Mouse (Mus musculus): Measurements from ENCODE around the gene Baz2a.
A peak's percentile ranks its signal among the peaks of the same experiment; 100 is the strongest.
"Not testable (repeated sequence)": the region's sequence is repeated elsewhere in the genome, so short reads cannot be mapped to it uniquely, and the experiment has no call there.

Baz2a gene

DNA sequence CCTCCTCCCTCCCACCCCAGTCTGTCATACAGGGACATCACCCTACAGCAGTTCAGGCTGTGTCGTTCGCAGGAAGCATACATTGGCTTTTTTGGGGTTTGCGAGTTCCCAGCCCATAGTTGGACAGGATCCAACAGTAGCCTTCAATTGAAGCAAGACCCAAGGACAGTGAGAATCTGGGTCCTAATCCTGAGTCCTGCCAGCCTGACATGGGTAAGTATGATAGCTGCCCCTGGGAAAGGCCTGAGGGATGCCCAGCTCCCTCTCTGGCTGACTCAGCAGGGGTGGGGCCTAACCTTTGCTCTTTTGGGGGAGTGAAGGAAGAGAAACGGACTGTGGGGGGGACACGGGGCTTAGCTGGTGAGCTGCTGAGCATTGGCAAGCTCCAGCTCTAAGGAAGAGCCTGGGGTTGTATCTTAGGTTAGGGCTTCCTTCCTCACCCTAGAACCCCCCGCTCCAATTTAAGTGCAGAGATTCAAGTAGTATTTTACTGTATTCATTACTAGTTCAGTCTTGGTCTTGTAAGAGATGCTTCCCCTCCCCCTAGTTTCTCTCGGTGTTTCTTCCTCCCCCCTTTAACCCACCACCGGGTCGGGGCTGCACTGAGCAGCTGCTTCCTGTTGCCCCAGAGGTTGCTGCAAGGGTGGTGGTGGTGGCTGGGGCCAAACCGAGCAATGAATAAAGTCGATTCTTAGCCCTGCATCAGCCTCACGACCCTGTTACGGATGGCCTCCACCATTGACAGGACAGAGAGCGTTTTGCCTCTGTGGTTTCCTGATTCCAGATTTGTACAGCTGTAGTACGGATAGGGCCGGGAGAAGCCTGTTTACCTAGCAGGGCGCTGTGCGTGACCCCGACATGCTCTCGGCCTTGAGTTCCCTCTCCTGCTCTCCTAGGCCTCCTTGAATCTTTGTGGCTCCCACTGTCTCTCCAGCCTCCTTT, at the start of gene Baz2a:
Gene Baz2a, plus strand, starts transcription at position 14 of the 942 bp plus-strand sequence.
- no peak for DNase-seq (ENCODE audit: low spot score in 2 of 2)

DNA sequence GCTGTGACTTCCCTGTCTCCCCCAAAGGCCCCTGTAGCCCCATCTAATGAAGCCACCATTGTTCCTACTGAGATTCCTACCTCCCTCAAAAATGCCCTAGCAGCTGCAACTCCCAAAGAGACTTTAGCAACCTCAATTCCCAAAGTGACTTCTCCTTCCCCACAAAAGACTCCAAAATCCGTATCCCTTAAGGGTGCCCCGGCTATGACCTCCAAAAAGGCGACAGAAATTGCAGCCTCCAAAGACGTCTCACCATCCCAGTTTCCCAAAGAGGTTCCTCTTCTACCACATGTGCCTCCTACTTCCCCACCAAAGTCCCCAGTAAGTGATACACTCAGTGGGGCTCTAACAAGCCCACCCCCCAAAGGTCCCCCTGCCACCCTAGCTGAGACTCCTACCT, 49.7 kb upstream of the Baz2a start:
- DNase-seq (ENCODE audit: low spot score in 2 of 2): no peak

DNA sequence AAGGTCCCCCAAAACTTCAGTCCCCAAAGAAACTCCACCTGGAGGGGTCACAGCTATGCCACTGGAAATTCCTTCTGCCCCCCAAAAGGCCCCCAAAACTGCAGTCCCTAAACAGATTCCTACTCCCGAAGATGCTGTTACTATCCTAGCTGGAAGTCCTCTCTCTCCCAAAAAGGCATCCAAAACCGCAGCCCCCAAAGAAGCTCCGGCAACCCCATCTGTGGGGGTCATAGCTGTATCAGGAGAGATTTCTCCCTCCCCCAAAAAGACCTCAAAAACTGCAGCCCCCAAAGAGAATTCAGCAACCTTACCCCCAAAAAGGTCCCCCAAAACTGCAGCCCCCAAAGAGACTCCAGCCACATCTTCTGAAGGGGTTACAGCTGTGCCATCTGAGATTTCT, 48.9 kb upstream of the Baz2a start:
- no peak for DNase-seq (ENCODE audit: low spot score in 2 of 2)

DNA sequence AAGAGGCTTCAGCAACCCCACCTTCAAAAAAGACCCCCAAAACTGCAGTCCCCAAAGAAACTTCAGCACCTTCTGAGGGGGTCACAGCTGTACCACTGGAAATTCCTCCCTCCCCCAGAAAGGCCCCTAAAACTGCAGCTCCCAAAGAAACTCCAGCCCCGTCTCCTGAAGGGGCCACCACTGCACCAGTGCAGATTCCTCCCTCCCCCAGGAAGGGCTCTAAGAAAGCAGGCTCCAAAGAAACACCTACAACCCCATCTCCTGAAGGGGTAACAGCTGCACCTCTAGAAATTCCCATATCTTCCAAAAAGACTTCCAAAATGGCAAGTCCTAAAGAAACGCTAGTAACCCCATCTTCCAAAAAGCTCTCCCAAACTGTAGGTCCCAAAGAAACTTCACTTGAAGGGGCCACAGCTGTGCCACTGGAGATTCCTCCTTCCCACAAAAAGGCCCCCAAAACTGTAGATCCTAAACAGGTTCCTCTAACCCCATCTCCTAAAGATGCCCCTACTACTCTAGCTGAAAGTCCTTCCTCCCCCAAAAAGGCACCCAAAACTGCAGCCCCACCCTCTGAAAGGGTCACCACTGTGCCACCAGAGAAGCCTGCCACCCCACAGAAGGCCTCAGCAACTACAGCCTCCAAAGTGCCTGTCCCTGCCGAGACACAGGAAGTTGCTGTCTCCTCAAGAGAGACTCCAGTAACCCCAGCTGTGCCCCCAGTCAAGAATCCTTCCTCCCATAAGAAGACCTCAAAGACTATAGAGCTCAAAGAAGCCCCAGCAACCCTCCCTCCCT, 48.1 kb upstream of the Baz2a start:
- no peak for DNase-seq (ENCODE audit: low spot score in 2 of 2)

DNA sequence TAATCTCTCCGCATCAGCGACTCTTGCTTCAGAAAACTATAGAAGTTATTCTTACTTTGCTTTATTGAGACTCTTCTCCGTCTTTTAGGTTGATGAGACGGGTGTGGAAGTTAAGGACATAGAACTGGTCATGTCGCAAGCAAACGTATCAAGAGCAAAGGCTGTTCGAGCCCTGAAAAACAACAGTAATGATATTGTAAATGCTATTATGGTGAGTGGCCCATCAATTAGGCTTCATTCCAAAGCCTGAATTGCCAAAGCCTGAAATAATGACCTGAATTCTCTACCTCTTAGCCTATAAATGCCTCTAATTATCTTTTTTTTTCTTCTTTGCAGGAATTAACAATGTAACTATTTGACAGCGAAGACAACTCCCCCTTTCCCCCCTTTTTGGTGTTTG, 43.2 kb upstream of the Baz2a start:
- no peak for DNase-seq (ENCODE audit: low spot score in 2 of 2)

DNA sequence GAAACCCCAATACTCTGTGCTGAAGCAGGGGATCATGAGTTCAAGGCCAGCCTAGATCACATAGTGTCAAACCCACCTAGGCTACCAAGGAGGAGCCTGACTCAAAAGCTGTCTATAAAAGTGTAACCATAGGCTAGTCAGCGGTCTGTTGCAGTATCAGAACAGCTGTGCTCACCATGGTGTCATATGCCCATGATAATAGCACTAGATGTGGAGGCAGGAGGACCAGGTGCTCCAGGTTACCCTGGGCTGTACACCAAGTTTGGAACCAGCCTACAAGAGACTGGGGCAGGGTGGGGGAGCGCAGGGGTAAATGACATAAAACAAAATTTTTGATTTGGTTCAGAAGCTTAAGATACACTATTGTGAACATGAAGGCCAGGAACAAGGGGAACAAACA, 41.6 kb upstream of the Baz2a start:
- no peak for DNase-seq (ENCODE audit: low spot score in 2 of 2)

DNA sequence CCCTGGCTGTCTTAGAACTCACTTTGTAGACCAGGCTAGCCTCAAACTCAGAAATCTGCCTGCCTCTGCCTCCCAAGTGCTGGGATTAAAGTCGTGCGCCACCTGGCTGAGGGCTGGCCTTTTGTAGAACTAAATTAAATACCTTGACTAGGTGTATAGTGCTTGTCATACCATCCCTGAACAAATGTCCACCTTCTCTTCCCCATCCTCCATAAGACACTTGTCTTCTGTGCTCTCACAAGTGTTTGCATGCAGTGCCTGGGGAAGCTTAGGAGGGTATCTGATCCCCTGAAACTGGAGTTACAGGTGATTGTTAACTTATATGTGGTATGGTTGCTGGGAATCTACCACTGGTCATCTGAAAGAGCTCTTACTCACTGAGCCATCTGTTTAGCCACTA, 41.0 kb upstream of the Baz2a start:
- no peak for DNase-seq (ENCODE audit: low spot score in 2 of 2)

DNA sequence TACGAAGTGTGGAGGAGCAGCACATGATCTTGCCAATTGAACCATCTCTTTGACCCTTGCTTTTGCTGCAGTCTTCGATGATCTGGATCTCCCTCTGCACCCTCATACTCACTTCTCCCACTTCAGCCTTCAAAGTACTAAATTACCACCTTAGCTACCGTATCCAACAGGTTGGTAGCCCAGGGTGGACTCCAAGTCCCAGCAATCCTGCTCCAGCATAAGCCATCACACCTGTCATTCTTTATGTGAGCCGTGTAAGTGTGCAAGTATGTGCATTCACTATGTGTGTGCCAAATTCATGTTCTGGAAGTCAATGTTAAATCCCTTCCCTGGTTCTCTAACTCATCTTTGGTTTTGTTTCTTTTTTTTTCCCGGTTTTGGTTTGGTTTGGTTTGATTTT, 39.8 kb upstream of the Baz2a start:
- no peak for DNase-seq (ENCODE audit: low spot score in 2 of 2)

DNA sequence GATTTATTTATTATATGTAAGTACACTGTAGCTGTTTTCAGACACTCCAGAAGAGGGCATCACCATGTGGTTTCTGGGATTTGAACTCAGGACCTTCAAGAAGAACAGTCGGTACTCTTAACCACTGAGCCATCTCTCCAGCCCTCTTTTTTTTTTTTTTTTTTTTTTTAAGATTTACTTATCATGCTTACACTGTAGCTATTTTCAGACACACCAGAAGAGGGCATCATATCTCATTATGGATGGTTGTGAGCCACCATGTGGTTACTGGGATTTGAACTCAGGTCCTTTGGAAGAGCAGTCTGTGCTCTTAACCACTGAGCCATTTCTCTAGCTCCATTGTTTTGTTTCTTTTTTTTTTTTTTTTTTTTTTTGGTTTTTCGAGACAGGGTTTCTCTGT, 39.2 kb upstream of the Baz2a start:
- DNase-seq (ENCODE audit: low spot score in 2 of 2): not testable (repeated sequence)

DNA sequence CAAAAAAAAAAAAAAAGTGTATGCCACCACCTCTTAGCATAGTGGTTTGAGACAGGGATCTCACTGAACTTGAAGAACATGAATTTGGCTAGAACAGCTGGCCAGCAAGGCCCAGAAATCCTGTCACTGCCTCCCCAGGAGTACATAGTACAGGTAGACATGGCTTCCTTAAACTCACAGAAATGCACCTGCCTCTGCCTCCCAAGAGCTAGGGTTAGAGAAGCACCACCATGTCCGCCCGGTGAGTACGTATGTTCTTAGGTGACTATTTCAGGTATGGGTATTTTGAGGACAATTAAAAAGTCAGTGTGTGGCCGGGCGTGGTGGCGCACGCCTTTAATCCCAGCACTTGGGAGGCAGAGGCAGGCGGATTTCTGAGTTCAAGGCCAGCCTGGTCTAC, 38.4 kb upstream of the Baz2a start:
- no peak for DNase-seq (ENCODE audit: low spot score in 2 of 2)

DNA sequence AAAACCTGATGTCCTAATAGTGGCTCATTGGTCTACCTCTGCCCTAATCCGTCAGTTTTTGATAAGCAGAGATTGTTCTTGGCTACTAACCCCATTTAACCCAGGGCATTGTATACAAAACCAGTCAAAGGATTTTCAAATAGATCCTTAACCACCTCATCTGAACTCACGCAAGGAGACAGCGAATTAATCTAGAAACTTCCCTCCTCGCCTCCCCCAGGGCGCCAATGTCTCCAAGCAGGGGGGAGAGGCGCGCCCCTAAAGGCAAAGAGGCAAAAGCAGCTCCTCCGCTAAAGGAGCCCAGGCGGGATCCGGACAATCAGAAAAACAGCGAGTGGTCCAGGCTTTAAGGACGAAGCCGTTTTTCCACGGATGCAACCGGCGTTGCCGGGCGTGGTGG, 33.2 kb upstream of the Baz2a start:
- DNase-seq (ENCODE audit: low spot score in 2 of 2): no peak

DNA sequence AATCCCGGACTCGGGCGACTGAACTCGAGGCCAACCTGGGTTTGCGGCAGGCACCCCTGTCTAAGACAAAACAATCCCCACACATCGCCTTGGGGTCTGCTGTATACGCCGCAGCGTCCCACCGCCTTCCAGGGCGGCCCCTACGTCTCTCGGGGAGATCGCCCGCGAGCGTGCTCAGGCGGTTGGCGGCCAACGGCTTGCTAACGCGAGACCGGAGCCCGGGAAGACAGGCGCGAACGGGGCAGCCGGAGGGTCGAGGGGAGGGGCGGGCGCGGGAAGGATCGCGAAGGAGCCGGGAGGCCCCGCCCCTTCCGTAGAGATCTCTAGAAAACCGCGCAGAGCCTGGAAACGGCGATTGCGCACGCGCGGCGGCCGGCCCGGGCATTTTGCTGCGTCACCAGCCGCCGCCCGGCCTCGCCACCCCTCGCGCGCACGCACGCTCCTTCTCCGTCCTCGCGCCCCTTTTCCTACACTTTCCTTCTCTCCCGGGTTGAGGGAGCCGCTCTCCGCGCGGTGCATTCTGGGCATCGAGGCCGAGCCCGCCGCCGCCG, 32.7 kb upstream of the Baz2a start, which contains the start of gene Ptges3:
Gene Ptges3, plus strand, starts transcription at position 354 of the 551 bp plus-strand sequence.
- peak; percentile 93 to 95 for DNase-seq (ENCODE audit: low spot score in 2 of 2)

DNA sequence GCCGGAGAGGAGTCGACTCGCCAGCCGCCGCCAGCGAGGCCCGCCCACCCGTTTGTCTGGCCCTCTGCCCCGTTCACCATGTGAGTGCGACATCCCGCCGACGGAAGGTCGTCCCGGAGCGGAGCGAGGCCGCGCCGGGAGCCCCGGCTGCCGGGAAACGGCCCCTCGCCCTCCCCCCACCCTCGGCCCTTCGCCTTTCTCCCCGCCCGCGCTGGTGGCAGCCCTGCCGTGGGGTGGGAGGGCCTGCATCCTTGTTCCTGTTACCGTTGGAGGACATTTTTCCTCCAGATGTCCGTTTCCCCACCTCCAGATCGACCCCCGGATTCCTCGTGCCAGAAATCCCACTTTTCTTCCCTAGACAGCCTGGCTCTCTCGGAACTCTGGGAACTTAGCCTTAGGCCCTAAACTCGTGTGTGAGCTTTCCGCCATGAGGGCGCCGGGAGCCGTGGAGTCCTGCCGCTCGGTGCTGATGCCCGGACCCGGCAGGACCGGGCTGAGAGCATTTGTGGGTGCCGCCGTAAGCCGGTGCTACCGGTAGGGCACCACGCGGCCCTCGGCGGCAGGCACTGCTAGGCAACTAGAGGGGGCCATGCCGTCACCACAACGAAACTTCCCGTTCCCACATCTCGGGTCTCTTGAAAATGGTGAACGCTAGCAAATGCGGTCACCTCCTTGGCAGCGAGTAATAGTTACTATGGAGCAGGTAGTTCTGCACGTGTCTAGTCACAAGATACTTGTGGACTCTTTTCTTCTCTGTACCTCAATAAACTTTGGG, 32.0 kb upstream of the Baz2a start:
- DNase-seq (ENCODE audit: low spot score in 2 of 2): peak; percentile 45 to 47

DNA sequence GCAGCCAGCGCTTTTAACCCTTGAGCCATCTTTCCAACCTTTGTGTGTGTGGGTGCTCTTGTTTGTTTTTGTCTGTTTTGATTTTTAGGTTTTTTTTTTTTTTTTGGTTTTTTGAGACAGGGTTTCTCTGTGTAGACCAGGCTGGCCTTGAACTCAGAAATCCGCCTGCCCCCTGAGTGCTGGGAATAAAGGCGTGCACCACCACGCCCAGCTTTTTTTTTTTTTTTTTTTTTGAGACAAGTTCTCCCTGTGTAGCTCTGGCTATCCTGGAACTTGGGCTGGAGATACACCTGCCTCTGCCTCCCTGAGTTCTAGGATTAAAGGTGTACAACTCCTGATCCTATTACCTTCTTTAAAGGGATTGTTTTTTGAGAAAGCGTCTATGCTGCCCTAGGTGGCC, 30.3 kb upstream of the Baz2a start:
- no peak for DNase-seq (ENCODE audit: low spot score in 2 of 2)

DNA sequence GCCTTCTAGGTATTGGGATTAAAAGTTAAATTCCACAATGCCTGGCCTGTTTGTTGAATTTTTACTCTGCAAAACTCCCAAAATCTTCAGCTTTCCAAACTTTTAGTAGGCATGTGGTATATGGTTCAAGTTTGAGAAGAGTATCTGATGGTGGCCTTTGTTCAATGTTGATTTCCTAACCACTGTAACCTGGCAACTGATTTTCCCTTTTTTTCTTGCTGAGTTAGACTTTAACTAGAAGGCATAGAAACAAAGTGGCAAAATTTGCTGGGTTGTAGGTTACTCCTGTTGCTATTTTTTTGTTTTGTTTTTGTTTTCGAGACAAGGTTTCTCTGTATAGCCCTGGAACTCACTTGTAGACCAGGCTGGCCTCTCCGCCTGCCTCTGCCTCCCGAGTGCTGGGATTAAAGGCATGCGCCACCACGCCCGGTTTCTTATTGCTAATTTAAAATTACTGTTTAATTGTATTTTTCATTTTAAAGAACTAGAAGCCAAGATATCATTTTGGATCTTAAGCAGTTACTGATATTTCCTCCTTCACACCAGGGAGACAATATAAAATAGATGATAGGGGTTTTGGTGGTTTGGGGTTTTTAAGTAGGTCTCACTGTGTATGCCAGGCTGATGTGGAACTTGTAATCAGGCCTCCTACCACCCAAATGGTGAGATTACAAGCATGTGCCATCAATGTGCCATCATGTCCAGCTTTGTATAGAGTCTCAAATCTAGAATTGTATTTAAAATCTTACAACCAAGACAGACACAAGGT, 29.0 kb upstream of the Baz2a start:
- DNase-seq (ENCODE audit: low spot score in 2 of 2): no peak

DNA sequence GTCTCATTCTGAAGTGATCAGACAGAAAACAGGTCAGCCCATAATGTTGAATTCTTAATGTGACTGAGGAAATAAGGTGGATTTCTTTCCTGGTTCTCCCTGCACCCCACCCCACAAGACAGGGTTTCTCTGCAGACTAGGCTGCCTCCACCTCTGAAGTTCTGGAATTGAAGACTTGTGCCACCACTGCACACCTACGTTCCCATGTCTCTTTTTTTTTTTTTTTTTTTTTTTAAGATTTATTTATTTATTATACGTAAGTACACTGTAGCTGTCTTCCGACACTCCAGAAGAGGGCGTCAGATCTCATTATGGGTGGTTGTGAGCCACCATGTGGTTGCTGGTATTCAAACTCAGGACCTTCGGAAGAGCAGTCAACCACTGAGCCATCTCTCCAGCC, 25.3 kb upstream of the Baz2a start:
- no peak for DNase-seq (ENCODE audit: low spot score in 2 of 2)

DNA sequence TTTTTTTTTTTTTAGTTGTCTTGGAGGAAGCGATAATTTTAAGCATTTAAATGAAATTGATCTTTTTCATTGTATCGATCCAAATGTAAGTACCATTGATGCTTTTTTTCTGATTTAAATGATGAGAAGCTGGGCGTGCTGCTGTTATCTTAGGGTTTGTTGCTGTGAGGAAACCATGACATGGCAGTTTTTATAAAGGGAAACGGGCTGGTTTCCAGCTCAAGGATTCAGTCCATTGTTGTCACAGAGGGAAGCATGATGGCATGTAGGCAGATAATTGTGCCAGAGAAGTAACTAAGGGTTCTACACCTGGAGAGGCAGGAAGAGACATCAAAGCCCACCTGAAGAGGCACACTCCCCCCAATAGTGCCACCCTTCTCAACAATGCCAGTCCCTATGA, 22.2 kb upstream of the Baz2a start:
- DNase-seq (ENCODE audit: low spot score in 2 of 2): no peak

DNA sequence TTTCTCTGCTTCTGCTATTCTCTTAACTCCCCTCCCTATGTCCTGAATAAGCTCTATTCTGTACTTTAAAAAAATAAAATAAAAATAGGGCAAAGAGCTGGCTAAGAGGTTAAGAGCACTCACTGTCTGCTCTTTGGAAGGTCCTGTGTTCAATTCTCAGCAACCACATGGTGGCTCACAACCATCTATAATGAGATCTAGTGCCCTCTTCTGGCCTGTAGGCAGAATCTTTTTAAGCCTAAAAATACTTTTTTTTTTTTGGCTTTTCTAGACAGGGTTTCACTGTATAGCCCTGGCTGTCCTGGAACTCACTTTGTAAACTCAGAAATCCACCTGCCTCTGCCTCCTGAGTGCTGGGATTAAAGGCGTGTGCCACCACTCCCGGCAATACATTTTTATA, 20.9 kb upstream of the Baz2a start:
- DNase-seq (ENCODE audit: low spot score in 2 of 2): not testable (repeated sequence)

DNA sequence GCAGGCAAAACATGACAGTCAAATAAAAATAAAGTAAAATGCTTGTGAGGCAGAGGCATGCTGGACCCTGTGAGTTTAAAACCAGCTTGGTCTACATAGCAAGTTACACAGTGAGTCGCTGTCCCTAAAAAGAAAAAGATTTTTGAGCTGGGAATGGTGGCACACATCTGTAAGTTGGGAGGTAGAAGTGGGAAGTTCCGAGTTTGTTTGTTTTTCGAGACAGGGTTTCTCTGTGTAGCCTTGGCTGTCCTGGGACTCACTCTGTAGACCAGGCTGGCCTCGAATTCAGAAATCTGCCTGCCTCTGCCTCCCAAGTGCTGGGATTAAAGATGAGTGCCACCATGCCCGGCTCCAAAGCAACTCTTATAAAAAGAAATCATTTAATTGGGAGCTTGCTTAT, 13.1 kb upstream of the Baz2a start:
- not testable (repeated sequence) for DNase-seq (ENCODE audit: low spot score in 2 of 2)

DNA sequence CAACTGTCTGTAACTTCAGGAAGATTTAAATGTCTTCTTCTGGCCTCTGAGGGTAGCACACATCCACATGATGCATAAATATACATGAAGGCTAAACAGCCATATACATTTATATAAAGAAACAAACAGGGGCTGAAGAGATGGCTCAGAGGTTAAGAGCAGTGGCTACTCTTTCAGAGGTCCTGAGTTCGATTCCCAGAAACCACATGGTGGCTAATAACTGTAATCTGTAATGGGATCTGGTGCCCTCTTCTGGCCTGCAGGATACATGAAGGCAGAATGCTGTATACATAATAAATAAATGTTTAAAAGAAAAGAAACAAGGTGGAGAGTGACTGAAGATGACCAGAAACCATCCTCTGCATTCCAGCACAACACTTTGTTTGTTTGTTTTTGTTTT, 10.9 kb upstream of the Baz2a start:
- no peak for DNase-seq (ENCODE audit: low spot score in 2 of 2)
